Mouse (Mus musculus) forebrain, embryonic 14.5 days (tissue): ENCODE results near the gene Lrch2. TPM values are rescaled to one million over a fixed set of nuclear protein-coding genes. Genes with fewer than 3 reads are reported as not detected.
A peak's percentile ranks its signal among the peaks of the same experiment; 100 is the strongest.
"Not testable (repeated sequence)": the region's sequence is repeated elsewhere in the genome, so short reads cannot be mapped to it uniquely, and the experiment has no call there.

Experiments used
- ATAC-seq: fragments of 200-750 bp; cut with Nextera tagmentation; 2 replicates; pipeline ENCODE4 v1.8.0; 2017; ENCODE audit warnings: mild to moderate bottlenecking, moderate library complexity
- DNase-seq: peaks from one replicate; pipeline ENCODE4 v3.0.0-alpha.2; 2015; ENCODE audit warnings: low spot score
- H3K27ac ChIP-seq: fragments of 300-500 bp; sonication (generic); 2 replicates; pipeline ENCODE4 v1.5.1; 2014; ENCODE audit warnings: low read depth, mild to moderate bottlenecking, control low read depth, low read length, moderate library complexity
- H3K27me3 ChIP-seq: fragments of 300-500 bp; sonication (generic); replicated peaks from 2 replicates; pipeline ENCODE4 v1.6.1; 2014; ENCODE audit warnings: low read length, control low read depth, mixed read lengths; ENCODE audit not compliant: control insufficient read depth, insufficient read depth
- H3K36me3 ChIP-seq: fragments of 300-500 bp; sonication (generic); 2 replicates; pipeline ENCODE4 v1.6.1; 2014; ENCODE audit warnings: low read length, control low read depth; ENCODE audit not compliant: control insufficient read depth, insufficient read depth
- H3K4me1 ChIP-seq: fragments of 300-500 bp; sonication (generic); 2 replicates; pipeline ENCODE4 v1.6.1; 2014; ENCODE audit warnings: antibody characterized with exemption, low read length, control low read depth; ENCODE audit not compliant: control insufficient read depth, insufficient read depth
- H3K4me2 ChIP-seq: fragments of 300-500 bp; sonication (generic); 2 replicates; pipeline ENCODE4 v1.6.1; 2014; ENCODE audit warnings: mild to moderate bottlenecking, control low read depth, low read length
- H3K4me3 ChIP-seq: fragments of 300-500 bp; sonication (generic); 2 replicates; pipeline ENCODE4 v1.5.1; 2014; ENCODE audit warnings: low read depth, low read length, control low read depth
- H3K9ac ChIP-seq: fragments of 300-500 bp; sonication (generic); 2 replicates; pipeline ENCODE4 v1.6.1; 2014; ENCODE audit warnings: mild to moderate bottlenecking, low read length, control low read depth, moderate library complexity
- H3K9me3 ChIP-seq: fragments of 300-500 bp; sonication (generic); replicated peaks from 2 replicates; pipeline ENCODE4 v1.6.1; 2016; ENCODE audit warnings: low read length, control low read depth, mixed read lengths; ENCODE audit not compliant: control insufficient read depth
- WGBS: fragments of 180-500 bp; shearing (Covaris S2); extraction: QIAGEN DNeasy Blood & Tissue Kit; methylation state at CpG from one replicate; pipeline ENCODE4 v1.1.7; 2014; 5-methylcytosine and 5-hydroxymethylcytosine counted together
- polyA plus RNA-seq: library from polyadenylated mRNA; unstranded; fragments of >200 nt; fragmentation: Nextera tagmentation; extraction: Ambion mirVana; gene quantifications from 2 replicates; pipeline ENCODE4 v1.2.1, GENCODE M21; 2014

The Lrch2 gene
- polyA plus RNA-seq: 22.1 and 23.7 TPM in 2 replicates

GRCm38 (mm10) chrX:147553421-147554201 is at the start of gene Lrch2:
TSS of gene Lrch2 (minus strand) at chrX:147554081.
- H3K9ac ChIP-seq: peak within 1 kb of the TSS; percentile 75
- peak within 1 kb of the TSS; percentile 49 for H3K4me3 ChIP-seq
- H3K27ac ChIP-seq: peak within 1 kb of the TSS; percentile 93
- ATAC-seq (peak; percentile 92), DNase-seq (peak; percentile 81)
- peak within 1 kb of the TSS; percentile 52 for H3K4me2 ChIP-seq
- no peaks in the 10 kb centered on the region for H3K36me3 ChIP-seq
- H3K9me3 ChIP-seq: no peaks in the 10 kb centered on the region
- H3K27me3 ChIP-seq: no peaks in the 10 kb centered on the region
- 20% methylated on average over 39 of the region's 50 CpGs for WGBS
- no peaks in the 10 kb centered on the region for H3K4me1 ChIP-seq

GRCm38 (mm10) chrX:147540934-147541870 is 12.7 kb downstream of the Lrch2 start:
- H3K4me3 ChIP-seq: no peak overlapping the region
- H3K9ac ChIP-seq: no peak overlapping the region
- ATAC-seq (peak; percentile 26; the same call in 1 of the 2 replicates), DNase-seq (no peak)
- no peaks in the 10 kb centered on the region for H3K36me3 ChIP-seq
- no peak overlapping the region for H3K4me2 ChIP-seq
- no peaks in the 10 kb centered on the region for H3K9me3 ChIP-seq
- 67% methylated on average over 11 of the region's 11 CpGs for WGBS
- no peaks in the 10 kb centered on the region for H3K27me3 ChIP-seq
- no peaks in the 10 kb centered on the region for H3K4me1 ChIP-seq
- no peak overlapping the region for H3K27ac ChIP-seq

GRCm38 (mm10) chrX:147538377-147538776 is 15.5 kb downstream of the Lrch2 start:
- Histone ChIP-seq H3K4me1 (no peaks in the 10 kb centered on the region), H3K4me3 (no peak overlapping the region), H3K27me3 (no peaks in the 10 kb centered on the region), H3K27ac (no peak overlapping the region), H3K36me3 (no peaks in the 10 kb centered on the region), H3K9me3 (no peaks in the 10 kb centered on the region), H3K4me2 (no peak overlapping the region), H3K9ac (no peak overlapping the region)
- DNase-seq (no peak), ATAC-seq (no peak)

GRCm38 (mm10) chrX:147537117-147537516 is 16.8 kb downstream of the Lrch2 start:
- not testable (repeated sequence) for H3K27me3 ChIP-seq, H3K4me1 ChIP-seq, DNase-seq, H3K9ac ChIP-seq, H3K4me2 ChIP-seq, ATAC-seq, H3K4me3 ChIP-seq, H3K9me3 ChIP-seq, H3K36me3 ChIP-seq, H3K27ac ChIP-seq
- WGBS: 73% methylated on average over 3 of the region's 3 CpGs

- Histone ChIP-seq H3K4me2 (no peak overlapping the region), H3K27ac (no peak overlapping the region), H3K36me3 (no peaks in the 10 kb centered on the region), H3K4me1 (no peaks in the 10 kb centered on the region), H3K27me3 (no peaks in the 10 kb centered on the region), H3K9ac (no peak overlapping the region), H3K4me3 (no peak overlapping the region), H3K9me3 (no peaks in the 10 kb centered on the region)
- ATAC-seq (no peak), DNase-seq (no peak)
- WGBS: 83% methylated on average over 2 of the region's 2 CpGs
These were observed 18.3 kb downstream of the Lrch2 start for GRCm38 (mm10) chrX:147535616-147536015.

- no peak overlapping the region for H3K4me3 ChIP-seq
- 53% methylated on average over 4 of the region's 4 CpGs for WGBS
- DNase-seq (no peak), ATAC-seq (no peak)
- H3K27me3 ChIP-seq: no peaks in the 10 kb centered on the region
- no peaks in the 10 kb centered on the region for H3K4me1 ChIP-seq
- no peaks in the 10 kb centered on the region for H3K9me3 ChIP-seq
- no peaks in the 10 kb centered on the region for H3K36me3 ChIP-seq
- no peak overlapping the region for H3K4me2 ChIP-seq
- H3K27ac ChIP-seq: no peak overlapping the region
- H3K9ac ChIP-seq: no peak overlapping the region
These were observed 22.2 kb downstream of the Lrch2 start for GRCm38 (mm10) chrX:147531675-147532074.

- ATAC-seq: peak; percentile 75; the same call in 1 of the 2 replicates
These were observed 26.2 kb downstream of the Lrch2 start for GRCm38 (mm10) chrX:147527646-147528172.

GRCm38 (mm10) chrX:147489551-147489950 is 64.3 kb downstream of the Lrch2 start:
- Histone ChIP-seq H3K9ac (no peak overlapping the region), H3K27ac (no peak overlapping the region), H3K36me3 (no peaks in the 10 kb centered on the region), H3K4me1 (no peaks in the 10 kb centered on the region), H3K27me3 (no peaks in the 10 kb centered on the region), H3K9me3 (no peaks in the 10 kb centered on the region), H3K4me3 (no peak overlapping the region), H3K4me2 (no peak overlapping the region)
- DNase-seq: peak; percentile 4
- 81% methylated on average over 2 of the region's 2 CpGs for WGBS
- no peak for ATAC-seq

More at GRCm38 (mm10) chrX:147527646-147528172, 26.2 kb downstream of the Lrch2 start:
- no peaks in the 10 kb centered on the region for H3K27me3 ChIP-seq
- WGBS: 45% methylated on average over 7 of the region's 7 CpGs
- H3K4me1 ChIP-seq: no peaks in the 10 kb centered on the region
- no peak overlapping the region for H3K9ac ChIP-seq
- peak; percentile 62 for DNase-seq
- H3K36me3 ChIP-seq: no peaks in the 10 kb centered on the region
- H3K4me3 ChIP-seq: no peak overlapping the region
- H3K4me2 ChIP-seq: no peak overlapping the region
- H3K9me3 ChIP-seq: no peaks in the 10 kb centered on the region
- 0 out of 2 replicates have a peak overlapping the region, but pooled peaks have one; percentile 21 for H3K27ac ChIP-seq
